Mouse (Mus musculus): ENCODE data around the gene Dydc2. TPM values are rescaled to one million over a fixed set of nuclear protein-coding genes. Genes with fewer than 3 reads are reported as not detected.

Dydc2 gene
- total RNA-seq, 1 experiment from 2014 or later = not detected

- ATAC-seq (ENCODE audit: extremely low read depth, insufficient number of reproducible peaks, low FRiP score, poor library complexity, severe bottlenecking) = no peak
These were observed 62.7 kb downstream of the Dydc2 start for GRCm38 (mm10) chr14:41006263-41006662.

GRCm38 (mm10) chr14:41005716-41006115 is 63.3 kb downstream of the Dydc2 start:
- no peak for ATAC-seq (ENCODE audit: extremely low read depth, insufficient number of reproducible peaks, low FRiP score, poor library complexity, severe bottlenecking)

GRCm38 (mm10) chr14:41004201-41005141 is 64.5 kb downstream of the Dydc2 start:
- ATAC-seq (ENCODE audit: extremely low read depth, insufficient number of reproducible peaks, low FRiP score, poor library complexity, severe bottlenecking) = no peak

- no peak for ATAC-seq (ENCODE audit: extremely low read depth, insufficient number of reproducible peaks, low FRiP score, poor library complexity, severe bottlenecking)
These were observed 67.4 kb downstream of the Dydc2 start for GRCm38 (mm10) chr14:41001576-41001975.

GRCm38 (mm10) chr14:41000801-41001200 is 68.2 kb downstream of the Dydc2 start:
- ATAC-seq (ENCODE audit: extremely low read depth, insufficient number of reproducible peaks, low FRiP score, poor library complexity, severe bottlenecking) = no peak

- peak; percentile 96 for ATAC-seq (ENCODE audit: extremely low read depth, insufficient number of reproducible peaks, low FRiP score, poor library complexity, severe bottlenecking)
These were observed 68.9 kb downstream of the Dydc2 start for GRCm38 (mm10) chr14:40999904-41000645.

Other genes starting within 250 kb of the Dydc2 start
- gene Sh2d4b, start 175.9 kb downstream of the Dydc2 start, total RNA-seq (2017) = 5.9 and 9.8 TPM in 2 replicates
- 56.7 and 60.5 TPM in 2 replicates for gene Tspan14, start 102.4 kb downstream of the Dydc2 start, total RNA-seq (2017)
- 35.5 and 36.1 TPM in 2 replicates for gene Fam213a, start 55.4 kb downstream of the Dydc2 start, total RNA-seq (2017)
- not detected in 2 replicates for gene Dydc1, start 3.7 kb upstream of the Dydc2 start, total RNA-seq (2017)
- gene Mat1a, start 35.8 kb upstream of the Dydc2 start, total RNA-seq (2017) = not detected in 2 replicates
- not detected in 2 replicates for gene Sftpa1, start 62.6 kb upstream of the Dydc2 start, total RNA-seq (2017)
- gene Mbl1, start 82.2 kb upstream of the Dydc2 start, total RNA-seq (2017) = 0.23 TPM in 1 of 2 replicates, not detected in the other
- gene Sftpd, start 115.9 kb upstream of the Dydc2 start, total RNA-seq (2017) = not detected in 2 replicates
- not detected in 2 replicates for gene Gm2832, start 209.6 kb upstream of the Dydc2 start, total RNA-seq (2017)

All from neutrophil, adult 5-6 weeks (primary cell).